Mouse (Mus musculus) gastrocnemius, adult 2 months (tissue): ENCODE data around the gene Tmem220. TPM values are rescaled to one million over a fixed set of nuclear protein-coding genes. Genes with fewer than 3 reads are reported as not detected.
"Not testable (repeated sequence)": the region's sequence is repeated elsewhere in the genome, so short reads cannot be mapped to it uniquely, and the experiment has no call there.

Experiments
- DNase-seq: peaks from one replicate; pipeline ENCODE4 v3.0.0; 2022
- H3K27ac ChIP-seq: fragments of 200-600 bp; 2 replicates; pipeline ENCODE4 v1.8.1; 2022; ENCODE audit warnings: mild to moderate bottlenecking
- H3K4me3 ChIP-seq: fragments of 200-600 bp; 2 replicates; pipeline ENCODE4 v1.8.1; 2022; ENCODE audit warnings: mild to moderate bottlenecking, moderate library complexity
- CTCF ChIP-seq: fragments of 200-600 bp; IDR thresholded peaks from 2 replicates; pipeline ENCODE4 v1.8.1; 2022; ENCODE audit warnings: antibody characterized with exemption, mild to moderate bottlenecking, moderate library complexity
- intact Hi-C: fragments of 180-260 bp; cut with DNase I; formaldehyde crosslinking; loops from one replicate; pipeline ENCODE4 v1.15.1; 2025
- total RNA-seq, 2 experiments: library from RNA; stranded (reverse); gene quantifications; 2 replicates each; pipeline ENCODE4 v1.2.3; 2021

Gene Tmem220
- total RNA-seq, 2 experiments from 2014 or later, result 0.66 to 1.3 TPM

GRCm38 (mm10) chr11:67022354-67023115, 2.4 kb upstream of the Tmem220 start:
- DNase-seq, result no peak
- intact Hi-C loops, result loop anchor here (5.0 kb wide), 1 partner anchor 80 kb away; no protein-coding TSS in a partner anchor
- TF ChIP-seq CTCF, result peak; percentile 64

GRCm38 (mm10) chr11:67023191-67023590, 1.8 kb upstream of the Tmem220 start:
- not testable (repeated sequence) for H3K27ac ChIP-seq, H3K4me3 ChIP-seq, DNase-seq
- intact Hi-C loops, result loop anchor here (5.0 kb wide), 1 partner anchor 79 kb away; no protein-coding TSS in a partner anchor

More at GRCm38 (mm10) chr11:67022354-67023115, 2.4 kb upstream of the Tmem220 start:
- no peak overlapping the region for H3K27ac ChIP-seq
- no peak overlapping the region for H3K4me3 ChIP-seq

- Histone ChIP-seq H3K27ac (no peak overlapping the region), H3K4me3 (no peak overlapping the region)
- no peak for TF ChIP-seq CTCF
These were observed 1.1 kb upstream of the Tmem220 start for GRCm38 (mm10) chr11:67023802-67024340.

GRCm38 (mm10) chr11:67030904-67031602, 6.1 kb downstream of the Tmem220 start:
- no peak overlapping the region for H3K27ac ChIP-seq
- no peak for DNase-seq
- no peak overlapping the region for H3K4me3 ChIP-seq
- intact Hi-C loops, result no loop called here
- no peak for TF ChIP-seq CTCF

More at GRCm38 (mm10) chr11:67023802-67024340, 1.1 kb upstream of the Tmem220 start:
- no peak for DNase-seq
- intact Hi-C loops, result loop anchor here (1.0 to 5.0 kb wide), 2 partner anchors 56 to 78 kb away; no protein-coding TSS in a partner anchor

- no peak overlapping the region for H3K4me3 ChIP-seq
- no peak for DNase-seq
- no peak for TF ChIP-seq CTCF
- intact Hi-C loops, result no loop called here
- H3K27ac ChIP-seq, result no peak overlapping the region
These were observed 6.6 kb downstream of the Tmem220 start for GRCm38 (mm10) chr11:67031603-67031915.

GRCm38 (mm10) chr11:67034775-67035485, 10.0 kb downstream of the Tmem220 start:
- Histone ChIP-seq H3K27ac (no peak overlapping the region), H3K4me3 (no peak overlapping the region)
- no peak for TF ChIP-seq CTCF
- no peak for DNase-seq
- intact Hi-C loops, result no loop called here

GRCm38 (mm10) chr11:67036229-67036628, 11.3 kb downstream of the Tmem220 start:
- no peak for DNase-seq
- intact Hi-C loops, result no loop called here
- H3K4me3 ChIP-seq, result no peak overlapping the region

GRCm38 (mm10) chr11:67036892-67037291, 11.9 kb downstream of the Tmem220 start:
- no peak for TF ChIP-seq CTCF
- no peak overlapping the region for H3K27ac ChIP-seq
- intact Hi-C loops, result no loop called here
- no peak overlapping the region for H3K4me3 ChIP-seq
- no peak for DNase-seq

More at GRCm38 (mm10) chr11:67036229-67036628, 11.3 kb downstream of the Tmem220 start:
- H3K27ac ChIP-seq, result no peak overlapping the region
- TF ChIP-seq CTCF, result no peak

- peak; percentile 41 for TF ChIP-seq CTCF
- intact Hi-C loops, result no loop called here
- Histone ChIP-seq H3K4me3 (no peak overlapping the region), H3K27ac (no peak overlapping the region)
- no peak for DNase-seq
These were observed 14.8 kb downstream of the Tmem220 start for GRCm38 (mm10) chr11:67039799-67040198.

- no peak overlapping the region for H3K27ac ChIP-seq
These were observed 15.5 kb downstream of the Tmem220 start for GRCm38 (mm10) chr11:67040483-67040882.

GRCm38 (mm10) chr11:67043007-67043406, 18.1 kb downstream of the Tmem220 start:
- intact Hi-C loops, result no loop called here
- H3K27ac ChIP-seq, result no peak overlapping the region
- no peak for DNase-seq
- H3K4me3 ChIP-seq, result no peak overlapping the region
- TF ChIP-seq CTCF, result no peak

More at GRCm38 (mm10) chr11:67040483-67040882, 15.5 kb downstream of the Tmem220 start:
- H3K4me3 ChIP-seq, result no peak overlapping the region
- no peak for DNase-seq
- no peak for TF ChIP-seq CTCF
- intact Hi-C loops, result no loop called here

- no peak for TF ChIP-seq CTCF
- H3K27ac ChIP-seq, result no peak overlapping the region
- intact Hi-C loops, result no loop called here
- DNase-seq, result no peak
- no peak overlapping the region for H3K4me3 ChIP-seq
These were observed 20.0 kb downstream of the Tmem220 start for GRCm38 (mm10) chr11:67044959-67045358.
